Mouse (Mus musculus): ENCODE data around the gene Dennd4c.
A peak's percentile ranks its signal among the peaks of the same experiment; 100 is the strongest.

Dennd4c gene

DNA sequence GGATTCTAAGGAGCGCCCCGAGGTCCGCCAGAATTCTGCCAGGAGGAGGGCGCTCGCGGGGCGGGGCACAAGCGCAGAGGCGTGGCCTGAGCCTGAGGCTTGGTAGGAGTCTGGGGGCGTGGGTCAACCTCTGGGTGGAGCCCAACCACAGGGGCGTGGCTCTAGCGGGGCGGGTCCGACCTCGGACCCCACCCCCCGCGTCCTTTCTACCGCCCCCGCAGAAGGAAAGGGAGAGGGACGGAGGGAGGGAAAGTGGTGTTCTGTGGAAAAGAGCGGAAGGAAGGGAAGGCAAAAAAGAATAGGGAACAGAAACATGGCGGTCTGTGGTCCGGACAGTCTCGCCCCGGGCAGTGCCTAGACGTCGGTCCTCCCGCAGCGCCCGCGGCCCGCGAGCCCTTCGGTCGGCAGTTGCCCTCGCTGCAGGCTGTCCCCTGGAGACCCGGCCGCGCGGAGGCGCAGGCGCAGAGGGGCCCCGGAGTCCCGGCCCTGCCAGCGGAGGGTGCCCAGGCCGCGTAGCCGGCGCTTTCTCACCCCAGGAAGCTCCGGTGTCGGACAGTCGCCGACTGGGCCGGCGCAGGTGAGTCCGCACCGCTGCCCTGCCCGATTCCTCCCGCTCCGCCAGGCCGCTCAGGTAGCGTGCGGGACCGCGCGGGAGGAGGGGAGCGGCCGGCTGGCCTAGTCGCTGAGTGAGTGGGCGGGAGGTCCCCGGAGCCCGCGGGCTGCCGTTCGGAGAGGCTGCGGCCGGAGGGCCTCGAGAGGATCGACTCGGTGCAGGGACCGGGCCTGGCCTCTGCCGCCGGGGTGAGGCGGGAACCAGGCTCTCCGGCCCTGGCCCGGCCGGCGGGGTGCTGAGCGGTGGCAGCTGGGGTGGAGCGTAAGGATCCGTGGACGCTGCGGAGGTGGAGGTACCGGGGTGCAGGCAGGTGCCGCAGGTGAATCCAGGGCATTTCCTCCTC is at the start of gene Dennd4c:
Gene Dennd4c, plus strand, starts transcription at position 220 of the 956 bp plus-strand sequence.
- peak; percentile 97 for DNase-seq

DNA sequence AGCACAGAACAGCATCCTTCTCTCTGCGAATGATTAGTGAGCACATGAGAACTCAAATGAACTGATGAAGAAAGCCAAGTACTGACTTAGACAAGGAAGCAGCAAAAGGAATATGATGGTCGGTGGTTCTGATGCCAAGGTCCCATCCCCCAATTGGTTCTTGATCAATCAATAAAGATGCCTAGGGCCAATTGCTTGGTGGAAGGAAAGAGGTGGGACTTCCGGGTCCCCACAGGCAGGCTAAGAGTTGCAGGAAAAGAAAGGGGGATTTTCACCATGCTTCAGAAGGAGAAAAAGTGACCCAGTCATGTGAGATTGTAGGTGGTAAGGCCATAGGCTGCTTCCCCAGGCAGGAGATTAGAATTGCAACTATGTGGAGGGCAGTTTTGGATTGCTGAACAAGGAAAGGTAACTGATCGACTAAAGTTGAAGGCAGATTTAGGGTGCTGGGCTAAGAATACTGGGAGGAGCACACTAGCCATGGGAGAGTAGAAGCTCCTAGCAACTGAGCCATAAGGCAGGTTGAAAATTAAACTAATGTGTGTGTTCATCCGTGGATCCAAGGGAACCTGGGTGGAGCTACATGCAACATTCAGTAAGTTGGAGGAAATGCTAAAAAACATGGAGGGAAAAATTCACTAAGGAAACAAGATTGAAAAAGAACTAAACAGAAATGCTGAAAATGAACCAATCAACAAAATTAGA is 49.0 kb upstream of the Dennd4c start:
- DNase-seq, result no peak

DNA sequence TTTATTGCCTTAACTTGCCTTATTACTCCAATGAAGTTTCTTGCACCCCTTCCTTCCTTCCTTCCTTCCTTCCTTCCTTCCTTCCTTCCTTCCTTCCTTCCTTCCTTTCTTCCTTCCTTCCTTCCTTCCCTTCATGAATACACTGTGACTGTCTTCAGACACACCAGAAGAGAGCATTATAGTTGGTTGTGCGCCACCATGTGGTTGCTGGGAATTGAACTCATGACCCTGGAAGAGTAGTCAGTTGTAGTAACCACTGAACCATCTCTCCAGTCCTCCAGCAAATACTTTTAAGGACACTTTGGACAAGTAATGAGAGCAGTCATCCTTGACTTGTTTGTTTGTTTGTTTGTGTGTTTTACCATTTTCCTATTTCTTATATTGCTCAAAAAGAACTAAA is 39.6 kb upstream of the Dennd4c start:
- DNase-seq, result no peak

- no peak for DNase-seq
These were observed 38.2 kb upstream of the Dennd4c start for GRCm38 (mm10) chr4:86710034-86710650.

- DNase-seq, result no peak
These were observed 37.6 kb upstream of the Dennd4c start for GRCm38 (mm10) chr4:86710666-86711215.

GRCm38 (mm10) chr4:86712751-86713195 is 35.6 kb upstream of the Dennd4c start:
- peak; percentile 40 for DNase-seq

DNA sequence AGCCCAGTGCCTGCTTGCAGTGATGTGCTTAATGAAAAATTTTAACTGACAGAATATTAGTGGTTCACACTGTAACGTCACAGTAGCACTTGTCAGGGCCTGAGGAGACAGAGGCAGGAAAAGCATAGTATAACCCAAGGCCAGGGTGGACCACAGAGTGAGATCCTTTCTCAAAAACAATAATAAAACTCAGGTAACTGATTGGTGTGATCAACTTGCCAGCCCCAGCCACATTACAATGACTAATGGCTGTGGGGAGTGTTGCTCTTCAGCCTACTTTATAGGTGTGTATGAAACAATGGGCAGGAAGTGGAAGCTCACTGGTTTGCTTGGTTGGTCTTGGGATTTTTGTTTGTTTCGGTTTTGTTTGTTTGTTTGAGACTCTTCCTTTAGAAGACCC is 34.8 kb upstream of the Dennd4c start:
- no peak for DNase-seq

- no peak for DNase-seq
These were observed 33.0 kb upstream of the Dennd4c start for GRCm38 (mm10) chr4:86715341-86715740.

GRCm38 (mm10) chr4:86717176-86717575 is 31.2 kb upstream of the Dennd4c start:
- DNase-seq, result no peak

DNA sequence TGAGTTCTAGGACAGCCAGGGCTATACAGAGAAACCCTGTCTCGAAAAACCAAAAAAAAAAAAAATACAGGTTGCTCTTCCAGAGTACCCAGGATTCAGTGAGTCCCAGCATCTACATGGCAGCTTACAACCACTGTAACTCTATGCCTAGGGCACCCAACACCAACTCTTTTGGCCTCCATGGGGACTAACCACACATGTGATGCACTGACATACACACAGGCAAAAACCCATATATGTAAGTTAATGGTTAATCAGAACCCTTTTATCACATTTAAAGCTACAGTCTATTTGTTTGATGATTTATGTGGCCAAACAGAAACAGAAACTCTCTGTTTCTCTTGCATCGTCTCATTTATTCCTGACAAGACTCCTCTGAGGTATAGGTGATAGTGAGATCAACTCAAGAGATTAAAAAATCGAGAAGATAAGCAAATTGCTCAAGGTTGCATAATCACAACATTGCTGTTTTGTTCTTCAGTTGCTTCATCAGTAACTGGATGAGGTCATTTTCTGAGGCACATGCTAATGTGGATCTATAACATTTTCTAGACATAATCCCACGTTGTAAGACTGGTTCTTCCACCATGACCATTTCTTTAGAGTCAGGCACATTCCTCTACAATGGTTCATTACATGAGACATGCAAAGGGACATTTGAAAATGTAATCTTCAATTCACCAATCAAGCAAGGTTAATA is 29.3 kb upstream of the Dennd4c start:
- no peak for DNase-seq

- no peak for DNase-seq
These were observed 26.4 kb upstream of the Dennd4c start for GRCm38 (mm10) chr4:86721856-86722358.

- DNase-seq, result peak; percentile 3
These were observed 23.2 kb upstream of the Dennd4c start for GRCm38 (mm10) chr4:86725175-86725574.

DNA sequence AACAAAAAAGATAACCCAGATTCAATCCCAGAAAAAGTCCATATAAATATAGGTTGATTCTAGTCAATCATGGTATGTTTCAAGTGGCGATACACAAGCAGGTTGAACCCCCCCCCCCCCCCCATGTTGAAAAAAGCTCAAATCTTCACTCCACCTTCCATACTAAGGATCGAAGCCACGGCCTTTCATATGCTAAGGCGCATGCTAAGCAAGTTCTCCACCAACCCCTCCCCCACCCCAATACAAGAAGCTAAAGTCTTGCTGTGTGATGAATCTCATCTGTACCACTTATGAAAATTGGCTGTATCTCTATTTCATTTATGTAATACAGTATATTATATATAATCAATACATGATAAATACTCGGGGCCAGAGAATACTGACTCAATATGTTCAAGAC is 22.2 kb upstream of the Dennd4c start:
- DNase-seq, result no peak

- DNase-seq, result no peak
These were observed 18.5 kb upstream of the Dennd4c start for GRCm38 (mm10) chr4:86729829-86730228.

DNA sequence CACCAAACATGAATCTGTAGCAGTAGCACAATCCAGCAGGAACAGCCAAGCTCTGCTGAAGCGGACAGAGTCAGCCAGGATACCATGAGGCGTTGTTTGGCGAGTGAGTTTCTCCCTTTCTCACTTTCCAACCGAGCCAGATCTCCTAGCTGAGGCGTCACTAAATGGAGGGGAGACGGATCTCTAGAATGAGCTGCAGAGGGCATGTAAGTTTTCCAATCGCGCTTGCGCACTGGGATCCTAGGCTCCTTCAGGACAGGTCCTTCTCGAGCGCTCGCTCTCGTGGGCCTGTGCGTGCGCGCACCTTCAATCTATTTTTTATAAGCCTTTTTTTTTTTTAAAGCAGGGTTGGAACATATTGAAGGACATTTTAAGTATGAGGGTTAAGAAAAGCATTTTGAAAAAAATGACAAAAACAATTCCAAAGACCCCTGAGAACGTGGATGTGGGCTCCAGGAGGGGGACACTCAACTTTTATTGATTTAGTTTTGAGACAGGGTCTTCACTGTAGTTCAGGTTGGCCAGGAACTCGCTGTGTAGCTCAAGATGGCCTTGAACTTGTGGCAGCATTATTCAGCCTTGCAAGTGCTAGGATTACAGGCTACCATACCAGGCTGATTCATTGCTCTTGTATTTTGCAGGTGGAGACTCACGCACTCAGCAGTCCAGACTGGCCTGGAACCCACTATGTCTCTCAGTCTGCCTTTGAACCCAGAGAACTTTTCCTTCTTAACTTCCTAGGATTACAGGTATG is 14.1 kb upstream of the Dennd4c start:
- no peak for DNase-seq

DNA sequence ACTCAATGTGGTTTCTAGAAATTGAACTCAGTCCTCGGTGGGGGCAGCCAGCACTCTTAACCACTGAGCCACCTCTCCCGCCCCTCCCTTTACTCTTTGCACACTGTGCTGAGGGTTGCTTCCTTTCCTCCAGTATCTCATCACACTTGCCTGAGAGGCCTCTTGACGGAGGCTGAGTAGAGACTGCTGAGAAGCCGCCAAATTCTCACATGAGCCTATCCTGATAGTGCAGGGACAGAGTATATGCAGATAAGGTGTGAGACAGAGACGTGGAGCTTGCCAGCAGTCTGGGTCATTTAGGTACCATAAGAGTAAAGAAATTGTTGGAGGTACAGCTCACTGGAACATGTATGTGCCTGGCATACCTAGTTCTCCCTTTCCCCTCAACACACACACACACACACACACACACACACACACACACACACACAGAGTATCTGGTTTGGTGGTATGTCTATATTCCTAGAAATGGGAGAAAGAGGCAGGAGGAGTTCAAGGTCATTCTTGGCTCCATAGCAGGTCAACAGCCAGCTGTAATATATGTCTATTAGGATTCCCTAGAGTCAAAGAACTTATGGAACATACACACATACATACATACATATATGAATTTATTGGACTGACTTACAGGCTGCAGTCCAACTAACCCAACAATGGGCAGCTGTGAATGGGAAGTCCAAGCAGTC is 8.9 kb upstream of the Dennd4c start:
- no peak for DNase-seq

DNA sequence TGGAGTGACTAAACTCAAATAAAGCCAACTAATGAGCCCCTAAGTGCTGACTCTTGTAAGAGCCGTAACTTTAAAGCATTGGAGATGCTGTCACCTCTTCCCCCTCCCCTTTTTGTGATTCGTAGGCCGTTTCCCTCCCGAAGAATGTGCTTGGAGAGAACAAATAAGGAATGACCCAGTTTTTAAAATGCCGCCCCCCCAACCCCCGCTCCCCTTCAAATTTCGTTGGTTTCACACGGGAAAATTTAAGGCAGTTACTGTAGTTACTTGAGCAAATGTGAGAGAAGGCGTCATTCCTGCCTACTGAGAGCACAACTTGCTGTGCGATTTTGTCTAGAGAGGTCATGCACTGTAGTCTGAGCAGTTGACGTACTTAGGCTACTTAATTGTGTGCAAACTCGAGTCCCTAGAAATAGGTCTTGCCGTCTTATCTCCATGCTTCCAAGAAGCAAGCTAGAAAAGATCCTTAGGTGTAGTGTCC is 1.0 kb downstream of the Dennd4c start:
- DNase-seq, result peak; percentile 45

- no peak for DNase-seq
These were observed 2.1 kb downstream of the Dennd4c start for GRCm38 (mm10) chr4:86750346-86750945.

DNA sequence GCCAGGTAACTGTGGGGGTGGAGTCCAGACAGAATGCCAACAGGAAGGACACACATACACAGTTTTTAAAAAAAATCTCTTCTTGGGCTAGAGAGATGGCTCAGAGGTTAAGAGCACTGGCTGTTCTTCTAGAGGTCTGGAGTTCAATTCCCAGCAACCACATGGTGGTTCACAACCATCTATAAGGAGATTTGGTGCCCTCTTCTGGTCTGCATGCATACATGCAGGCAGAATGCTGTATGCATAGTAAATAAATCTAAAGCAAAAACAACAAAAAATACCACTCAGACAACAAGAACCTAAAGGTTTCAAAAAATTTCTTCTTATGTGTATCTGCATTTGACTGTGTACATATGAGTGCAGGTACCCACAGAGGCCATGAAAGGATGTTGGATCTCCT is 16.0 kb downstream of the Dennd4c start:
- DNase-seq, result no peak

GRCm38 (mm10) chr4:86777587-86777986 is 29.2 kb downstream of the Dennd4c start:
- no peak for DNase-seq

Measured in lung, postnatal 10 days (tissue).